Mouse (Mus musculus): ENCODE data around the gene Scp2.

- no peak for TF ChIP-seq CTCF (IDR thresholded peaks at IDR 0.05; ENCODE audit: low read depth, low read length)
- no peak for TF ChIP-seq POLR2A (IDR thresholded peaks at IDR 0.05; ENCODE audit: extremely low read depth, insufficient read depth, low read length)
These were observed 18.5 kb downstream of the Scp2 start for GRCm38 (mm10) chr4:108126260-108126659.
